Mouse (Mus musculus) stomach, postnatal 0 days (tissue): ENCODE results near the gene Gm49322.

Experiments
- CTCF ChIP-seq: IDR thresholded peaks from 2 replicates; pipeline ENCODE4 v1.5.1; 2016; ENCODE audit warnings: antibody characterized with exemption, low read depth, mild to moderate bottlenecking, moderate library complexity
- EP300 ChIP-seq: optimal IDR thresholded peaks from 2 replicates; pipeline ENCODE3; 2016; ENCODE audit warnings: antibody characterized with exemption

- TF ChIP-seq CTCF (no peak), EP300 (no peak)
Observed at GRCm38 (mm10) chr10:80608435-80608834, 2.6 kb downstream of the Gm49322 start.
